Mouse (Mus musculus) cerebellum, adult 2 months (tissue): ENCODE results near the gene Il20ra. TPM values are rescaled to one million over a fixed set of nuclear protein-coding genes. Genes with fewer than 3 reads are reported as not detected.

ENCODE experiments used
- DNase-seq, 2 experiments: peaks; one replicate each; pipeline ENCODE4 v3.0.0; 2021
- H3K27ac ChIP-seq: fragments of 200-500 bp; 2 replicates; pipeline ENCODE4 v1.5.1; 2012; ENCODE audit warnings: low read length, control low read depth, inconsistent platforms; ENCODE audit not compliant: insufficient read depth
- H3K27me3 ChIP-seq: fragments of 200-500 bp; 2 replicates; pipeline ENCODE4 v1.6.1; 2012; ENCODE audit warnings: inconsistent platforms, mild to moderate bottlenecking, low read length, moderate library complexity; ENCODE audit not compliant: control insufficient read depth, insufficient read depth
- H3K4me1 ChIP-seq: fragments of 200-500 bp; 2 replicates; pipeline ENCODE4 v1.6.1; 2011; ENCODE audit warnings: low read length; ENCODE audit not compliant: control insufficient read depth, insufficient read depth
- H3K4me3 ChIP-seq: fragments of 200-500 bp; replicated peaks from 2 replicates; pipeline ENCODE3; 2011; ENCODE audit warnings: mild to moderate bottlenecking, low read depth, low read length, control low read depth; ENCODE audit not compliant: insufficient read depth
- CTCF ChIP-seq: fragments of 200-500 bp; IDR thresholded peaks from 2 replicates; pipeline ENCODE4 v1.5.1; 2011; ENCODE audit warnings: low read depth, mild to moderate bottlenecking, control low read depth, low read length, moderate library complexity, borderline replicate concordance; ENCODE audit not compliant: insufficient read depth
- POLR2A ChIP-seq: fragments of 200-500 bp; IDR thresholded peaks from 2 replicates; pipeline ENCODE4 v1.6.1; 2011; ENCODE audit warnings: low read length, control low read depth, borderline replicate concordance; ENCODE audit not compliant: insufficient read depth
- WGBS: fragments of 180-500 bp; shearing (Covaris S2); methylation state at CpG from one replicate; pipeline ENCODE4 v1.1.7; 2018; 5-methylcytosine and 5-hydroxymethylcytosine counted together
- polyA plus RNA-seq: library from polyadenylated mRNA; depleted of rRNA; stranded (reverse); fragments of >200 nt; gene quantifications from 2 replicates; pipeline ENCODE4 v1.2.3, GENCODE M21; 2012; rRNA removed

Il20ra gene
- polyA plus RNA-seq, 1 experiment, result 0.36 TPM

- no peak for TF ChIP-seq POLR2A
- no peak for TF ChIP-seq CTCF
These were observed 53.1 kb downstream of the Il20ra start for GRCm38 (mm10) chr10:19765459-19765858.

DNA sequence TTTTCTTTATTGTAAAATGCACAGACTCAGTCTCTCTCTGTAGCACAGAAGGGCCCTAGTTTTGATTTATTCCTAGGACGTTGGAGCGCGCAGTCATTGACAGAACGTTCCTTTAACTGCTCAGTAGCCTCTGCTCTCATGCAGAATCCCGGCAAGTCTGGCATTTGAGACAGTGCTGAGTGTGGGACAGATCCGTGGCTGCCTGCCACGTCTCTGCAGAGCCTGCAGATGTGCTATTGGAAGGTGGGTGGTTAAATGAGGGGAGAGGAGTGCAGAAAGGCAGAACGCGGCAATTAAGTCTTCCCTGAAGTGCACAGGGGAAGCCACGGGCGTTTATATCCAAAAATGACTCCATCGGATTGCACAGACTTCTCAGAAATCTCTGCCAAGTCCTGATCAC is 66.7 kb downstream of the Il20ra start:
- no peak overlapping the region for H3K4me3 ChIP-seq
- H3K27ac ChIP-seq, result no peak overlapping the region
- H3K4me1 ChIP-seq, result no peaks in the 10 kb centered on the region; the same call in 1 of the 2 replicates
- H3K27me3 ChIP-seq, result no peaks in the 10 kb centered on the region
- no peak for DNase-seq
- no peak for TF ChIP-seq POLR2A
- TF ChIP-seq CTCF, result no peak
- 5% methylated on average over 12 of the region's 12 CpGs for WGBS

More at GRCm38 (mm10) chr10:19765459-19765858, 53.1 kb downstream of the Il20ra start:
- 89% methylated on average over 2 of the region's 2 CpGs for WGBS
- DNase-seq, result no peak
- H3K4me3 ChIP-seq, result no peak overlapping the region
- H3K27ac ChIP-seq, result no peak overlapping the region
- H3K27me3 ChIP-seq, result no peaks in the 10 kb centered on the region
- no peaks in the 10 kb centered on the region for H3K4me1 ChIP-seq

DNA sequence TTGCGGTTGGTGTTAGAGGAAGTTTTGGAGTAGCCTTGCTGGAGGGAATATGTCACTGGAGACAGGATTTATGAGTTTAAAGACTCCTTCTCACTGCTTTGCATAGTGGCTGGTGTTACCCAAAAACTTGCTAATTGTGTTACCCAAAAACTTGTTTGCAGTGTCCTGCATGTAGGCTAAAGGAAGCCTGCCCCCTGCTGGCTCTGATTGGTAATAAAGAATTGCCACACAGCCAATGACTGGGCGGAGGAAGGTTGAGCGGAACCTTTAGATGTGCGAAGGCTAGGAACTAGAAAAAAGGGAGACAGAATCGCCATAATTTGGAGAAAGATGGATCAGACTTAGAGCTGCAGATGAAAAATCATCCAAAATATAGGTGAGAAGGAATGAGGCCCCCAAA is 69.0 kb downstream of the Il20ra start:
- Histone ChIP-seq H3K4me3 (no peak overlapping the region), H3K4me1 (no peaks in the 10 kb centered on the region; the same call in 1 of the 2 replicates), H3K27me3 (no peaks in the 10 kb centered on the region), H3K27ac (no peak overlapping the region)
- TF ChIP-seq POLR2A (no peak), CTCF (no peak)
- WGBS, result 91% methylated on average over 5 of the region's 5 CpGs
- no peak for DNase-seq

DNA sequence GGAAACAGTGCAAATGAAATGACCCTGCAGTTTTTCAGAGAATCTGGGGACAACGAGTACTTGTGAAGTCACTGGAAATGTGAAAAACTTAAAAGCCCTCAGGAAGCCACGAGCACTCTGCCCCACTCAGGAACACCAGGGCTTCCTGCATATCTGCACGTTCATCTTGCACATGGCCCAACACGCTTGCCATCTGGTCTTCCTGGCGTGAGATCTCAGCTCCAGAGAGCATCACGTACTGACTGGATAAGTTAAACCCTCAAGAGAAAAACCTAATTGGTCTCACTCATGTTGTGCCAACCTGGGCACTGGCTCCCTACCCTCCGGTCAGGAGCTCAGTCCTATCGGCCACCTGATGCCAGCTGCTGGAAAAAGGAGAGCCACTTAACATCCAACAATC is 82.6 kb downstream of the Il20ra start:
- H3K4me1 ChIP-seq, result peaks cover 4% of the 10 kb centered on the region
- H3K27ac ChIP-seq, result no peak overlapping the region
- no peak overlapping the region for H3K4me3 ChIP-seq
- no peak for TF ChIP-seq CTCF
- no peak for TF ChIP-seq POLR2A
- peak; percentile 58 to 70 for DNase-seq
- WGBS, result 5% methylated on average over 8 of the region's 8 CpGs
- no peaks in the 10 kb centered on the region for H3K27me3 ChIP-seq

GRCm38 (mm10) chr10:19802958-19803357 is 90.6 kb downstream of the Il20ra start:
- DNase-seq, result no peak
- Histone ChIP-seq H3K27me3 (no peaks in the 10 kb centered on the region), H3K4me3 (no peak overlapping the region), H3K27ac (no peak overlapping the region), H3K4me1 (no peaks in the 10 kb centered on the region)
- WGBS, result 86% methylated on average over 7 of the region's 7 CpGs
- TF ChIP-seq CTCF (no peak), POLR2A (no peak)

DNA sequence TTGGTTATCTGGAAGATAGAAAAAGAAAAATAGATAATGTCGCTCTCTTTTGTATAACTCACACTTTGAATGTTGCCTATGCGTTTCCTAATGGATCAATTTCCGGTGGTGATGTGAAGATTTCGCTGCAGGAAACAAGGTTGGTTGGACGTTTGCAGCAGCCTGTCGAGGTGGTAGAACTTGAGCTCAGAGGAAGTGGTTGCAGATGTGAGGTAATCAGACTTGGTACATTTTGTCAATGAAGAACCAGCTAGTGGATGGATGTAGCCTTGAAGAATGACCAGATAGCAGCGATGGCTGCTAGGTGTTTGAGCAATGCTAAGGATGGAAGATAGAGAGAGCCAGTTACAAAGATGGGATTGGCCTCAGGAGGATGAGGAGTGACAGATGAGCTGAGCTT is 92.4 kb downstream of the Il20ra start:
- no peak for TF ChIP-seq CTCF
- TF ChIP-seq POLR2A, result no peak
- WGBS, result 89% methylated on average over 7 of the region's 7 CpGs
- Histone ChIP-seq H3K27ac (no peak overlapping the region), H3K4me1 (no peaks in the 10 kb centered on the region), H3K27me3 (no peaks in the 10 kb centered on the region), H3K4me3 (no peak overlapping the region)
- no peak for DNase-seq

Other genes starting within 250 kb of the Il20ra start
- 16.0 and 17.0 TPM in 2 replicates for gene Ifngr1, start 120.6 kb upstream of the Il20ra start, polyA plus RNA-seq
- not detected in 2 replicates for gene Il22ra2, start 90.6 kb upstream of the Il20ra start, polyA plus RNA-seq
- 2.0 and 2.3 TPM in 2 replicates for gene Slc35d3, start 138.9 kb downstream of the Il20ra start, polyA plus RNA-seq
- gene Pex7, start 195.1 kb downstream of the Il20ra start, polyA plus RNA-seq, result 38.8 and 39.8 TPM in 2 replicates
- 12.1 and 14.4 TPM in 2 replicates for gene Map3k5, start 221.9 kb downstream of the Il20ra start, polyA plus RNA-seq